ENCODE assay signal across 19 mouse cellular contexts in genomic region chr13:84632493-84632892, GRCm38 (mm10).
DNase-seq lines count a peak whose midpoint lies in the region; ATAC-seq lines count a peak whose summit lies in the region.
"Had no signal": no experiment of that assay in that cellular context is flagged by ENCODE, and none has a peak within 500 bp of the region (broad histone marks: within the 10 kb centered on the region; RNA-seq: fewer than 3 reads in every experiment).

No protein-coding gene starts in this region.

- no peaks in the 10 kb centered on the region for H3K36me3 ChIP-seq in midbrain, embryonic 11.5 days (ENCODE audit: control insufficient read depth, insufficient read depth, low read length)
- H3K36me3 ChIP-seq in midbrain, embryonic 15.5 days (replicated peaks), result no peaks in the 10 kb centered on the region
- H3K36me3 ChIP-seq: embryonic facial prominence, embryonic 10.5 days; embryonic facial prominence, embryonic 12.5 days; forebrain, embryonic 15.5 days had no signal

- no peaks in the 10 kb centered on the region; the same call in 1 of the 2 replicates for H3K27me3 ChIP-seq in midbrain, embryonic 11.5 days (ENCODE audit: control insufficient read depth, insufficient read depth, low read length)
- no peaks in the 10 kb centered on the region for H3K27me3 ChIP-seq in midbrain, embryonic 15.5 days (replicated peaks)
- H3K27me3 ChIP-seq: embryonic facial prominence, embryonic 12.5 days; forebrain, embryonic 13.5 days; forebrain, embryonic 15.5 days had no signal

- DNase-seq in left cerebral cortex, adult 18-20 months (ENCODE audit: low spot score in 2 of 2), result peak; percentile 12 to 13
- DNase-seq in left cerebral cortex, postnatal 14 days (ENCODE audit: low spot score in 2 of 2), result no peak
- peak; percentile 64 for DNase-seq in midbrain, embryonic 11.5 days (ENCODE audit: low spot score, missing footprints)
- peak; percentile 62 for DNase-seq in brain, adult 2 months (ENCODE audit: low read depth, low spot score)
- peak; percentile 40 for DNase-seq in telencephalon, adult 2 months (ENCODE audit: low read depth, low spot score)
- DNase-seq in testis, postnatal 10 days (ENCODE audit: low spot score), result no peak
- DNase-seq: adrenal gland, adult 2 months; adrenal gland, postnatal 10 days; adrenal gland, postnatal 25 days; cerebellum, adult 11-12 months; cerebellum, adult 2 months; cerebellum, adult 9-10 months; cerebellum, postnatal 10 days; cerebellum, postnatal 25 days had no signal

- H3K9ac ChIP-seq in midbrain, embryonic 11.5 days (ENCODE audit: low read length), result no peak overlapping the region
- H3K9ac ChIP-seq in midbrain, embryonic 15.5 days, result no peak overlapping the region
- H3K9ac ChIP-seq: embryonic facial prominence, embryonic 12.5 days; forebrain, embryonic 13.5 days; forebrain, embryonic 15.5 days had no signal

- no peaks in the 10 kb centered on the region for H3K9me3 ChIP-seq in midbrain, embryonic 11.5 days (ENCODE audit: control insufficient read depth, low read length)
- H3K9me3 ChIP-seq in midbrain, embryonic 15.5 days, result no peaks in the 10 kb centered on the region
- H3K9me3 ChIP-seq: embryonic facial prominence, embryonic 10.5 days; embryonic facial prominence, embryonic 12.5 days; forebrain, embryonic 15.5 days had no signal

- ATAC-seq in midbrain, embryonic 11.5 days (ENCODE audit: low FRiP score), result no peak
- no peak for ATAC-seq in midbrain, embryonic 15.5 days (replicated peaks)
- ATAC-seq: forebrain, embryonic 13.5 days; forebrain, embryonic 15.5 days had no signal

- no peaks in the 10 kb centered on the region for H3K4me1 ChIP-seq in midbrain, embryonic 11.5 days (ENCODE audit: control insufficient read depth, insufficient read depth, low read length)
- H3K4me1 ChIP-seq in midbrain, embryonic 15.5 days, result no peaks in the 10 kb centered on the region
- H3K4me1 ChIP-seq: embryonic facial prominence, embryonic 10.5 days; embryonic facial prominence, embryonic 12.5 days had no signal

- no peak overlapping the region for H3K4me2 ChIP-seq in midbrain, embryonic 11.5 days
- H3K4me2 ChIP-seq in midbrain, embryonic 15.5 days, result no peak overlapping the region
- H3K4me2 ChIP-seq: embryonic facial prominence, embryonic 12.5 days; forebrain, embryonic 13.5 days; forebrain, embryonic 15.5 days had no signal

- WGBS in midbrain, embryonic 11.5 days, result 83% methylated on average over 5 of the region's 5 CpGs
- WGBS in midbrain, embryonic 15.5 days, result 85% methylated on average over 5 of the region's 5 CpGs

- no peak overlapping the region for H3K27ac ChIP-seq in midbrain, embryonic 11.5 days (ENCODE audit: low read depth, low read length)
- no peak overlapping the region for H3K27ac ChIP-seq in midbrain, embryonic 15.5 days
- H3K27ac ChIP-seq: embryonic facial prominence, embryonic 10.5 days; embryonic facial prominence, embryonic 12.5 days; forebrain, embryonic 13.5 days; forebrain, embryonic 15.5 days had no signal

- no peak overlapping the region for H3K4me3 ChIP-seq in midbrain, embryonic 11.5 days (ENCODE audit: low read depth, low read length)
- H3K4me3 ChIP-seq in midbrain, embryonic 15.5 days, result no peak overlapping the region
- H3K4me3 ChIP-seq: embryonic facial prominence, embryonic 10.5 days; embryonic facial prominence, embryonic 12.5 days; forebrain, embryonic 13.5 days; forebrain, embryonic 15.5 days had no signal

- intact Hi-C loops in left cerebral cortex, postnatal 14 days (cut with DNase I), result no loop called here

Comparison
In these comparisons a context has a peak if more than half of its experiments do, and no peak if none do; other contexts are left out.
1. DNase-seq: peak in left cerebral cortex, adult 18-20 months (2 of 2), midbrain, embryonic 11.5 days (single experiment), brain, adult 2 months (single experiment) and telencephalon, adult 2 months (single experiment); none in left cerebral cortex, postnatal 14 days (0 of 2) and testis, postnatal 10 days (single experiment).